Mouse (Mus musculus) embryonic fibroblast, embryonic 13.5 days (primary cell): ENCODE results near the gene Gsdma3.

ENCODE experiments used
- CTCF ChIP-seq: IDR thresholded peaks from 2 replicates; pipeline ENCODE4 v1.5.1; 2011; ENCODE audit warnings: mild to moderate bottlenecking, control low read depth, low read length, moderate library complexity, borderline replicate concordance; ENCODE audit not compliant: insufficient read depth
- POLR2A ChIP-seq: IDR thresholded peaks from 2 replicates; pipeline ENCODE4 v1.6.1; 2011; ENCODE audit warnings: low read depth, mild to moderate bottlenecking, control low read depth, low read length, moderate library complexity

DNA sequence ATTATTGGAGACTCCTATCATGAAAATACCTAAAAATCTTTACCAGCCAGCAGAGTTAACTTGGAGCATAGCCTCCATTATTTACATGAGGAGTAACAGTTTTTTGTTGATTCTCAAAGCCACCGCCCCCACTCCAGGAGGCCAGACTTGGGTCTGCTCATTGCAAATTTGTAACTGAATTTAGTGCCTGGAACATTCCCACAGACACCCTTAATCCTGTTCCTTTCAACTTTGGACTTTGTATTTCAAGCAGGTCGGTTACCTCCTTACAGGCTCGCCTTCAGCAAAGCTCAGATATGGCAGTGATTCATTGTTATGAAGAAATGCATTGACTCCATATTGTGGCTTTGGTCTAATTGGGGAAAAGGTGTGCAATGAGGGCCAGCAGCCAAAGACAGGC is 18.6 kb downstream of the Gsdma3 start:
- TF ChIP-seq POLR2A (no peak), CTCF (no peak)
